Mouse (Mus musculus) midbrain, embryonic 16.5 days (tissue): ENCODE data around the gene Yrdc. TPM values are rescaled to one million over a fixed set of nuclear protein-coding genes. Genes with fewer than 3 reads are reported as not detected.

Source experiments
- ATAC-seq: fragments of 200-750 bp; cut with Nextera tagmentation; 2 replicates; pipeline ENCODE4 v1.8.0; 2017; ENCODE audit warnings: moderate TSS enrichment
- H3K27ac ChIP-seq: fragments of 300-500 bp; sonication (generic); 2 replicates; pipeline ENCODE4 v1.5.1; 2014; ENCODE audit warnings: mild to moderate bottlenecking, low read length, mixed read lengths
- H3K27me3 ChIP-seq: fragments of 300-500 bp; sonication (generic); 2 replicates; pipeline ENCODE4 v1.6.1; 2014; ENCODE audit warnings: low read depth, low read length, mixed read lengths; ENCODE audit not compliant: control insufficient read depth, insufficient read depth
- H3K36me3 ChIP-seq: fragments of 300-500 bp; sonication (generic); 2 replicates; pipeline ENCODE4 v1.6.1; 2014; ENCODE audit warnings: mild to moderate bottlenecking, low read length, moderate library complexity, mixed read lengths; ENCODE audit not compliant: control insufficient read depth, insufficient read depth
- H3K4me1 ChIP-seq: fragments of 300-500 bp; sonication (generic); 2 replicates; pipeline ENCODE4 v1.6.1; 2014; ENCODE audit warnings: mild to moderate bottlenecking, low read length, mixed read lengths; ENCODE audit not compliant: control insufficient read depth, insufficient read depth
- H3K4me2 ChIP-seq: fragments of 300-500 bp; sonication (generic); 2 replicates; pipeline ENCODE4 v1.6.1; 2014; ENCODE audit warnings: mild to moderate bottlenecking, low read length, mixed read lengths
- H3K4me3 ChIP-seq: fragments of 300-500 bp; sonication (generic); 2 replicates; pipeline ENCODE4 v1.5.1; 2014; ENCODE audit warnings: low read depth, mild to moderate bottlenecking, low read length, moderate library complexity, mixed read lengths
- H3K9ac ChIP-seq: fragments of 300-500 bp; sonication (generic); 2 replicates; pipeline ENCODE4 v1.6.1; 2014; ENCODE audit warnings: low read depth, low read length, mixed read lengths
- H3K9me3 ChIP-seq: fragments of 300-500 bp; sonication (generic); replicated peaks from 2 replicates; pipeline ENCODE4 v1.6.1; 2014; ENCODE audit warnings: mild to moderate bottlenecking, low read length, mixed read lengths; ENCODE audit not compliant: control insufficient read depth, poor library complexity, severe bottlenecking
- WGBS: fragments of 180-500 bp; shearing (Covaris S2); extraction: QIAGEN DNeasy Blood & Tissue Kit; methylation state at CpG from one replicate; pipeline ENCODE4 v1.1.7; 2014; 5-methylcytosine and 5-hydroxymethylcytosine counted together
- polyA plus RNA-seq: library from polyadenylated mRNA; unstranded; fragments of >200 nt; fragmentation: Nextera tagmentation; extraction: Ambion mirVana; gene quantifications from 2 replicates; pipeline ENCODE4 v1.2.1, GENCODE M21; 2015

Gene Yrdc
- polyA plus RNA-seq, 1 experiment from 2014 or later: 39.1 TPM

DNA sequence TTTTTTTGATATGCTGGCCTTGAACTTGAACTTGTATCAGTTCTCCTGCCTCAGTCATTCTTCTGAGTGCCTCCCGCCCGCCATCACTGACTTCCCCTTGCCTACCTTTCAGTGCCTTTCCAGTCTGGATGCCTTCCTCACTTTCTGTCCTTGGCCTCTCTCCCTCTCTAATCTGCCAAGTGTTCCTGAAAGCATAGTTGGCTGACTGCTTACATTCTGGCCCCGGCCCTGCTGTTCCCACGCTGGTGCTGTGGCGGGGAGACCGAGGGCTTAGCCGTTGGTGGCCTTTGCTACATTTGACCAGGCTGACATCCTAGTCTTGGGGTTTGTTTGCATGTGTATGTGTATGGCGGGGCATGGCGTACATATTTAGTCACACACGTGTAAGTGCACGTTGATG, 34.6 kb upstream of the Yrdc start:
- H3K9me3 ChIP-seq: no peaks in the 10 kb centered on the region
- no peak overlapping the region for H3K4me3 ChIP-seq
- no peaks in the 10 kb centered on the region; the same call in 1 of the 2 replicates for H3K4me1 ChIP-seq
- ATAC-seq: no peak
- no peak overlapping the region for H3K27ac ChIP-seq
- no peak overlapping the region for H3K4me2 ChIP-seq
- H3K9ac ChIP-seq: no peak overlapping the region
- 92% methylated on average over 11 of the region's 11 CpGs for WGBS
- H3K27me3 ChIP-seq: no peaks in the 10 kb centered on the region
- H3K36me3 ChIP-seq: peaks cover under 1% of the 10 kb centered on the region; the same call in 1 of the 2 replicates

DNA sequence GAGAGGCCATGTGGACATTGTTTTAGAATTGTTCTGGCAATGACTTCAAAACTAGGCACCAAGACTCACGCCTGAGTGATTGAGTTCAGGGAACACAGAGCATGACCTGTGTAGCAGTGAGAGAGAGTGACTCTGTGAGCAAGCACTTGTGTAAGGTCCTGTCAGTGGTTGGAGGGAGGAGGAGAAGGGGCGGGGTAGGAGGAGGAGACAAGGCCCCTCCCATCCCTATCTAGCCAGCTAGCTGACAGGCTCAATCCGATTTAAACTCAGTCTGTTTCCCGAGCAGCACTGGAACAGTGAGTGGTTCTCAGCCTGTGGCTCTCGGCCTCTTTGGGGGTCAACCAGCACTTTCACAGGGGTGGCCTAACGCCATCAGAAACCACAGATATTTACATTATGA, 32.7 kb upstream of the Yrdc start:
- Histone ChIP-seq H3K36me3 (peaks cover 13% of the 10 kb centered on the region), H3K9ac (no peak overlapping the region), H3K9me3 (no peaks in the 10 kb centered on the region), H3K27ac (no peak overlapping the region), H3K4me2 (no peak overlapping the region), H3K4me1 (no peaks in the 10 kb centered on the region), H3K27me3 (no peaks in the 10 kb centered on the region), H3K4me3 (no peak overlapping the region)
- no peak for ATAC-seq
- 15% methylated on average over 6 of the region's 6 CpGs for WGBS

DNA sequence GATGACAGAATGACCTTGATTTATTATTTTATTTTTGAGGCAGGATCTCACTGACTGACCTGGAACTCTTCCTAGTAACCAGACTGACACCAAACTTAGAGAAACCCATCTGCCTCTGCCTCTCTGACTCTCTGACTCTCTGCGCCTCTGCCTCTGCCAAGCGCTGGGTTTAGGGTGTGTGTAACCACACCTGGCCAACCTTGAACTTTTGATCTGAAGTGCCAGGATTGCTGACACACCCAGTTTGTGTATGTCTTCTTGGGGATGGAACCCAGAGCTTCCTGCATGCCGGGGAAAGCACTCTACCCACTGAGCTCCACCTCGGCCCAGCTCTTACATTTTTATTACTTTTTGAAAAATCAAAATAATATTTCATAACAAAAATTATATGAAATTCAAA, 31.6 kb upstream of the Yrdc start:
- WGBS: 92% methylated on average over 4 of the region's 4 CpGs
- H3K9me3 ChIP-seq: no peaks in the 10 kb centered on the region
- H3K36me3 ChIP-seq: peaks cover 13% of the 10 kb centered on the region
- H3K27ac ChIP-seq: no peak overlapping the region
- H3K4me3 ChIP-seq: no peak overlapping the region
- no peak overlapping the region for H3K4me2 ChIP-seq
- ATAC-seq: no peak
- no peaks in the 10 kb centered on the region for H3K27me3 ChIP-seq
- no peaks in the 10 kb centered on the region for H3K4me1 ChIP-seq
- H3K9ac ChIP-seq: no peak overlapping the region

DNA sequence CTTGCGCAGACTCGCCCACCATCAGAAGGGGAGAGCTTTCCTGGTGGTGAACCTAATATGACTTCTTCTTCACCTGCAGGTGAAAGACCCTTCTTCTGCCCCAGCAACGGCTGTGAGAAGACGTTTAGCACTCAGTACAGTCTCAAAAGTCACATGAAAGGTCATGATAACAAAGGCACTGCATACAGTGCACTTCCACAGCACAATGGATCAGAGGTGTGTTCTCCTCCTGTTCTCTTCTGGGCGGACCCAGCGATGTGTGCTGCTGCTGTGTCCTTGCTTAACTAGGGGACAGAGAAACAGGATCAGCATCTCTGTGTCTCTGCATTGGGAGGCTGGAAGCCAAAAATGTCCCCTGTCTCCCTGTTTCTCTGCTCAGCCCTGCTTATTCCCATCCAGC, 25.5 kb upstream of the Yrdc start:
- H3K9me3 ChIP-seq: no peaks in the 10 kb centered on the region
- H3K27ac ChIP-seq: no peak overlapping the region
- H3K36me3 ChIP-seq: peaks cover 28% of the 10 kb centered on the region
- no peak overlapping the region for H3K4me2 ChIP-seq
- no peak overlapping the region for H3K9ac ChIP-seq
- WGBS: 91% methylated on average over 6 of the region's 6 CpGs
- H3K4me3 ChIP-seq: no peak overlapping the region
- ATAC-seq: no peak
- no peaks in the 10 kb centered on the region for H3K4me1 ChIP-seq
- no peaks in the 10 kb centered on the region for H3K27me3 ChIP-seq

DNA sequence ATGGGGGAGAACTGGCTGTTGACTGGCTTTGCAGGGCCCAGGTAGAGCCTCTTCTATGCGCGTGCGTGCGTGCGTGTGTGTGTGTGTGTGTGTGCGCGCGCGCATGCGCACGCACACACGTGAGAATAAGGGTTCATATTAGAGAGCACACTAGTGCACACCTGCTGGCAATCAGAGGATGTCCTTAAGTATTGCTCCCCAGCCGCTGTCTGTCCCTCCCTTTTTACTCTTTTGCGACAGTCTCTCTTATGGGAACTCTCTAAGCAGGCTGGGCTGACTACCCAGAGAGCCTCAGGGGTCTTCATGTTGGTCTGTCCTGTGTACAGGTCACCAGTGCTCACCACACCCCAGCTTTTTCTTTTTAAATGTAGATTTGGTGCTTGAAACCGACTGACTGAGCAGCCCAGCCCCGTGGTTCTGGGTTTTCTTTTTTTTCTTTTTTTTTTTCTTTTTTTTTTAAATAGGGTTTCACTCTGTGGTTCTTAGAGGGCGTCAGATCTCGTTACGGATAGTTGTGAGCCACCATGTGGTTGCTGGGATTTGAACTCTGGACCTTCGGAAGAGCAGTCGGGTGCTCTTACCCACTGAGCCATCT, 25.0 kb upstream of the Yrdc start:
- Histone ChIP-seq H3K27ac (no peak overlapping the region), H3K36me3 (peaks cover 28% of the 10 kb centered on the region), H3K4me1 (no peaks in the 10 kb centered on the region), H3K9ac (no peak overlapping the region), H3K4me2 (no peak overlapping the region), H3K9me3 (no peaks in the 10 kb centered on the region), H3K4me3 (no peak overlapping the region), H3K27me3 (no peaks in the 10 kb centered on the region)
- no peak for ATAC-seq
- WGBS: 97% methylated on average over 21 of the region's 21 CpGs

DNA sequence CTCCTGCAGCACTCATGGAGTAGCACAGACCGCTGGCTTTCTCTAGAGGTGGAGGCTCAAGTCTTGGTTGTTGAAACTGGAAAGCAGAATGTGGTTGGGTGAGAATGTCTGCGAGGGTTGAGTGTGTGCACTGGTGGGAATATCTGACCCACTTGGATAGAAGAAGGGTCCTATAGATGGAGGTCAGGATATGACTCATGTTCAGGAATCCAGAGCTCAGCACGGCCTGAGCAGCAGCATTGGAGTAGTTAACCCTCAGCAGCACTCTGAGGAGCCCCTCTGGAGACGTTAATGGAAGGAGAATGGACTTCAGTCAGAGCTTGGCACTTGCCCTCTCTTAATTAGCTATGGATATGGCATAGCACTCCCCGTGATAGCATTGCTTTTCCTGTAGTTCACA, 20.8 kb upstream of the Yrdc start:
- Histone ChIP-seq H3K36me3 (peaks cover 18% of the 10 kb centered on the region), H3K9me3 (no peaks in the 10 kb centered on the region), H3K4me3 (no peak overlapping the region), H3K27ac (no peak overlapping the region), H3K9ac (no peak overlapping the region), H3K4me2 (no peak overlapping the region), H3K4me1 (no peaks in the 10 kb centered on the region), H3K27me3 (no peaks in the 10 kb centered on the region)
- no peak for ATAC-seq
- WGBS: 90% methylated on average over 5 of the region's 5 CpGs

DNA sequence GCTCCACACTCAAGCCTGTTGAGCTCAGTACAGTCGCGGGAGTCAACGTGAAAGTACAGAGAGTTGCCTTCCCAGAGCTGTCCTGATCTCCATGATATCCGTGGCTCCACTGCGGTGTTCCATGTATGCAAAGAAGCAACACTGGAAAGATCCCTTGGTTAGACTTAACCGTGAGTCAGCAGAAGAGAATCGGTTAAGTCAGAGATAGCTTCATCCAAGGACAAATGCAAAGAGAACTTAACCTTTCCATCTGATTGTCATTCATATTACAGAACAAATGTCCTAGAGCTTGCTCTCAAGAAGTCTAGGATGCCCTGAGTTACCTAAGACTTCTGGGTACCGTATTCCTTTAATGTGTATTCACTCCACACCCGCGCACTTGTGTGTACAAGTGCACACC, 17.7 kb upstream of the Yrdc start:
- H3K36me3 ChIP-seq: peaks cover 9% of the 10 kb centered on the region
- 97% methylated on average over 10 of the region's 10 CpGs for WGBS

DNA sequence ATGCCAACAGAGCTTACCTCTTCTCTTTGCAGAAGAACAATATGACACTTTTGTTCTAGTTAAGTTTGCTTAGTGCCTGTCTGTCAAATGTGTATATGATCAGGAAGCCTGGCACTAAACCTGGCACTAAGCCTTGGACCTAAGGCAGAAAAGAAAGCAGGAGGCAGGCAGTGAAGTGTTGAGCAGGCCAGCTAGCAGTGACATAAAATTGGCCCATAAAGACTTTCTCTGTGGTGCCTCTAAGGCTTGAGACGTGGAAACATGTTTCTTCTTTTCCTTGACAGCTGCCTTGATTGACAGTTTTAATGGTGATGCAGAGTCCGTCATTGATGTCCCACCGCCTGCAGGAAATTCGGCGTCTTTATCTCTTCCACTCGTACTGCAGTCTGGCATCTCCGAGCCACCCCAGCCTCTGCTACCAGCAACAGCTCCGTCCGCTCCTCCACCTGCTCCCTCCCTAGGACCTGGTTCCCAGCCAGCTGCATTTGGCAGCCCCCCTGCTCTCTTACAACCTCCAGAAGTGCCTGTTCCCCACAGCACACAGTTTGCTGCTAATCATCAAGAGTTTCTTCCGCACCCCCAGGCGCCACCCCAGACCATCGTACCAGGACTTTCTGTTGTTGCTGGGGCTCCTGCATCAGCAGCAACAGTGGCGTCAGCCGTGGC, 12.3 kb upstream of the Yrdc start:
- WGBS: 91% methylated on average over 14 of the region's 14 CpGs
- H3K27me3 ChIP-seq: no peaks in the 10 kb centered on the region
- H3K27ac ChIP-seq: no peak overlapping the region
- H3K9ac ChIP-seq: no peak overlapping the region
- H3K4me1 ChIP-seq: no peaks in the 10 kb centered on the region
- no peak overlapping the region for H3K4me3 ChIP-seq
- peaks cover 22% of the 10 kb centered on the region for H3K36me3 ChIP-seq
- no peak overlapping the region for H3K4me2 ChIP-seq
- ATAC-seq: no peak
- no peaks in the 10 kb centered on the region for H3K9me3 ChIP-seq

More for the DNA sequence above, 17.7 kb upstream of the Yrdc start:
- Histone ChIP-seq H3K4me1 (no peaks in the 10 kb centered on the region), H3K27ac (no peak overlapping the region), H3K4me3 (no peak overlapping the region), H3K9me3 (no peaks in the 10 kb centered on the region), H3K9ac (no peak overlapping the region), H3K27me3 (no peaks in the 10 kb centered on the region), H3K4me2 (no peak overlapping the region)
- ATAC-seq: no peak

DNA sequence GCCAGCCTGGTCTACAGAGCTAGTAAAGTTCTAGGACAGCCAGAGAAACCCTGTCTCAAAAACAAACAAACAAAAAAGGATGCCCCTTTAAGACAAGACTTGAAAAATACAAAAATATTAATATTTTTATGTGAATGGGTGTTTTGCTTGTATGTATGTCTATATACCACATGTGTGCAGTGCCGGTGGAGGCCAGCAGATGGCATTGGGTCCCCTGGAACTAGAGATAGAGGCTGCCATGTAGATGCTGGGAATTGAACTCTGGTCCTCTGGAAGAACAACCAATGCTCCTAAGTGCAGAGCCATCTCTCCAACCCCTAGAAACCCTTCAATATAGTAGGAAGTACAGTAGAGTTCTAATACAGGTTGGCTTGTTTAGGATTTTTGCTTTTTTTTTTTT, 9.5 kb upstream of the Yrdc start:
- Histone ChIP-seq H3K4me1 (no peaks in the 10 kb centered on the region), H3K36me3 (peaks cover 22% of the 10 kb centered on the region), H3K9ac (no peak overlapping the region), H3K4me2 (no peak overlapping the region), H3K4me3 (no peak overlapping the region), H3K27me3 (no peaks in the 10 kb centered on the region), H3K9me3 (no peaks in the 10 kb centered on the region), H3K27ac (no peak overlapping the region)
- ATAC-seq: no peak
- WGBS: 100% methylated on average over 1 of the region's 1 CpGs
